Mouse (Mus musculus): ENCODE measurements around the gene Gm28048.

The Gm28048 gene

DNA sequence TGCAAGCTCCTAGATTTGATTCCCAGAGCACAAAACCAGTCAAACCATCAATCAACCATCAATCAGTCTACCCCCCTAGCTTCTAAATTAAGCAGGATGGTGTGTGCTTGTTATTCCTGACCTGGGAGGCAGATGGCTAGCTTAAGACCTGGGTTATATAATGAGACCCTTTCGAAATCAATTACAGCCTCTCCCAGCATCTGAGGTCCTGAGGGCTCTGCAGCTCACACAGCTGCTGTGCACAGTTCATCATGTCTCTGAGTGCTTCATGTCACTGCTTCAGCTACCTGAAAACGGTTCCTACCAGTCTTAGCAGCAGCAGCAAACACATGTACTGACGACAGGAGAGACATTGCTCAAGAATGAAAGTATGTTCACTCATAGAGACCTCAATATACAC, 88.8 kb downstream of the Gm28048 start:
- in situ Hi-C loops (cut with MboI; ENCODE audit: low sequenced_read_pairs), result no loop called here

DNA sequence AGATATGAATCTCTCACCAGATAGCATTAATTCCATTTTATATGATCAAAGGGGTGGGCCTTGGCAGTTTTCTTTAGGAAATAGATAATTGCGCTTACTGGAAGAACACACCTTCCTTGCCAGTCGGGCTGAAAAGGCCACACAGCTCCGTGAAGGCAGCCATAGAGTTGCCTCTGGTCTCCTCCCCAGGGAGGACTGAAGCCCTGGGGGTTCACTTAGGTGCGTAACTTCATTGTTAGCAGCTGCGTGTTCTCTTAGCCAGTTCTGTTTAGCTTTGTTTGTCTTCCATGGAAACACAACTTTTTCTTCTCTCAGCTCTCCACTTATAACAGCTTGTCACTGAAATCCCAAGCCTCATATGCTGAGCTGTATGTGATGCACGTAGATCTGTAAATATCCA, 89.4 kb downstream of the Gm28048 start:
- in situ Hi-C loops (cut with MboI; ENCODE audit: low sequenced_read_pairs), result no loop called here

GRCm38 (mm10) chr11:22891876-22892275, 90.0 kb downstream of the Gm28048 start:
- in situ Hi-C loops (cut with MboI; ENCODE audit: low sequenced_read_pairs), result no loop called here

DNA sequence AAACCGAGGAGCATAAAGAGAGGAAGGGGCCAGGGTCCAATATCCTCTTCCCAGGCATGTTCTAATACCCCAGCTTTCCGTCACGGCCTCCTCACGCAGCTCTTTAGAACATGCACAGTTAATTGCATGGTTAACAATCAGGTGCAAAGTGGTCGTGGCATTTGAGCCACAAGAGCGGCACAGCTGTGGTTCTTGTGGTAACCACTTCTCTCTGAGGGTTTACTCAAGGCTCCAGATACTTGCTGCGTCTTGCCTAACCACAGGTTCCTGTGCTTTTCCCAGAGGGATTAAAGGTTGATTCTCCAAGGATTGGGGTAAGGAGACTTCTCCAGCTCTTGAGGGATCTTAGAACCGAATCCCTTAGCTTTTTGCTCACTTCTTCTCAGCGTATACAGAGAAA, 90.6 kb downstream of the Gm28048 start:
- in situ Hi-C loops (cut with MboI; ENCODE audit: low sequenced_read_pairs), result no loop called here

DNA sequence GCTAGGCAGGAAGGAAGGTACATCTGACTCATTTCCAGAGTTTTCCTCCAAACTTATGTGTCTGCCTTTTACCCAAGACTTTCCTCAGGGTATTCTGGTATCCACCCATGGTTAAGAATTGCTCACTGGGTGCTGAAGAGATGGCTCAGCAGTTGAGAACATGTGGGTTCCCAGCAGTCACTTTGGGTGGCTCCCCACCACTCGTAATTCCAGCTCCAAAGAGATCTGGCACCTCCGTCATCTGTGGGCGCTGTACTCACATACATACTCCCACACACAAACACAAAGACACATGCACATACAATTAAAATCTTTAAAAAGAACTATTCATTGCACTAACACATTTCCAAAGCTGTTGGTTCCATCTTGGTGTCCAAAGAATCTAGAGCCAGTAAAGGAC, 92.7 kb downstream of the Gm28048 start:
- in situ Hi-C loops (cut with MboI; ENCODE audit: low sequenced_read_pairs), result no loop called here

DNA sequence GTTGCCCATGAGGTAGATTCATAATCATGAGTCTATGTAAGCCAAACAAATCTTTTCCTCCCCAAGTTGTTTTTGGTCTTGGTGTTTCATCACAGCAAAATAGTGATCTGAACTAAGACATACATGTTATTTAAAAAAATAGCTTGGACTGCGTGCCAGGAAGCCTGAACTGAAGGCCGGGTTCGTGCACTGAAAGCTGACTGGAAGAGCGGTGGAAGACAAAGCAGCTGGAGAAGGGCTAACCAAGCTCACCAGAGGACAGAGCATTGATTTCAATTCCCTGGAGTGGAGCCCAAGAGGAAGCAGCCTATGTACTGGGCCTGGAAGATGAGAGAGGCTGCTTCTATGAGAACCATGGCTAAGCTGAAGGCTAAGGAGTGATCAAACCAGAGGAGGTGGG, 94.9 kb downstream of the Gm28048 start:
- in situ Hi-C loops (cut with MboI; ENCODE audit: low sequenced_read_pairs), result no loop called here

DNA sequence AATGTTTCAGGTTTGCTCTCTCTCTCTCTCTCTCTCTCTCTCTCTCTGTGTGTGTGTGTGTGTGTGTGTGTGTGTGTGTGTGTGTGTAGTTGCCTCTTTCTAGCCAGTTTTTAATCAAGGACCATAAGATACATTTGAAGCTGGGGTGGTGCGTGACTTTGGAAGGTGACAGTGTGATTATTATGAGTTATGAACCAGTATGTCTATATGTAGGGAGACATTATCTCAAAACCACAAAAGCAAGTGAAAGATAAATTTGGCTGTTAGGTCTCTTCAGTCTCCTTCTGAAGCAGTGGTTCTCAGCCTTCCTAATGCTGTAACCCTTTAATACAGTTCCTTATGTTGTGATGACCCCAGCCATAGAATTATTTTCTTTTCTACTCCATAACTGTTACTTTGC, 96.5 kb downstream of the Gm28048 start:
- in situ Hi-C loops (cut with MboI; ENCODE audit: low sequenced_read_pairs), result no loop called here

DNA sequence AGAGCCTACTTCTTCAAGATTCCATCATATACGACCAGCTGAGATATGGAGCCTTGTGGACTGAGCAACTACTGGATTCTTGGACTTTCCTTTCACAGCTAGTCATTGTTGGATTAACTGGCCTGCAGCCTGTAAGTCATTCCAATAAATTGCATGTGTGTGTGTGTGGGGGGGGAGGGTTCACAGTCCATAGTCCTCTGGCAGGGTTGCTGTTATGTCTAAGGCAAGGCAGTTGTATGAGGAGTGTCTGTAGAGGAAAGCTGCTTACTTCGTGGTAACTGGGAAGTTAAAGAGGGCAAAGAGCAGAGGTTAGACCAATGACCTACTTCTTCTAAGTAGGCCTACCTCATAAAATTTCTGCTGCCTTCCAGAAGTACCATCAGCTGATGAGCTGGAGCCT, 98.2 kb downstream of the Gm28048 start:
- in situ Hi-C loops (cut with MboI; ENCODE audit: low sequenced_read_pairs), result no loop called here

DNA sequence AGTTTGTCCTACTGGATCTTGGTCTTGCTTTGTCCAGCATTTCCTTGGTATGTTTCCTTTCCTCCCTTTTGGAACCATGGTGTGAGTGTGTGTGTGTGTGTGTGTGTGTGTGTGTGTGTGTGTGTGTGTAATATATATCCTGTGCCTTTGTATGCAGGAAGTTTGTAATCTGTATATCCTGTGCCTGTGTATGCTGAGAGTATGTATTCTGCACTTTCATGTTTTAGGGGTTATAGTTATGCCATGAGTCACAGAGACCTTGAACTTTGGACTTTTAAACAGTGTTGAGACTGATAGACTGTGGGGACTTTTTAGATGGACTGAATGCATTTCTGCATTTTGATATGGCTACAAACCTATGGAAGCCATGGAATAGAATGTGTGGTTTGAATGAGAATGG, 99.0 kb downstream of the Gm28048 start:
- in situ Hi-C loops (cut with MboI; ENCODE audit: low sequenced_read_pairs), result no loop called here

DNA sequence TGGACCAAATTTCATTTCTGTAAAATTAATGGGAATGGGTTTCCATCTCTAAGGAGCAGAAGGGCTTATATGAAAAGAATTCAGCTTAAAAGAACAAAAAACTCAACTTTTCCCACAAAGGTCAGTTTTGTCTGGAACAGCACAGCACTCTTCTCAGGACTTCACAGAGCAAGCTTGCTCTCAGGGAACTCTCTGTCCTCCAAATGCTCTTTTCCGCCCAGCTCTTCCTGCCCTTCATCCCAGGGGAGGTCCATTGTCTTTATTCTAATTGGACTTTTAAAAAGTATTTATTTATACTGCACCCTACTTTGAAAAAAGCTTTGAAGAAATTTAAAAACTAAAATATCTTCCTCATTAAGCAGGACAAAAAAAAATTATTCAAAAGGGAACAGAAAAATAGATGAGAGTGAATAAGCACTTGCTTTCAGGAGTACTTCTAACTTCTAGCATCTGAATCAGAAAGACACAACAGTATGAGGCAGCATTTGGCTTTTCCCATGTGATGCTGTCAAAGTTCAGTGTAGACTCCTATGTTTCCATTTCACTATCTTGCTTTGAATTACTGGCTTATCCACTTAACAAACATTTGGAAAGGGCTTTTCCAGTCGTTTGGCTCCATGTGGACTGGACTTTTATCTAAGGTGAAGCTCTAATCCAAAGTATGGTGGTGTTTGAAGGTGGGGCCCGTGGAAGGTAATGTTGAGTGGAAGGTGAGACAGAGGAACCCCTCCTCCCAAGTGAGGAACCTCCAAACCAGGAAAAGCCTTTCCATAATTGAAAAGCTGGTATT, 101.3 kb downstream of the Gm28048 start:
- in situ Hi-C loops (cut with MboI; ENCODE audit: low sequenced_read_pairs), result no loop called here

- in situ Hi-C loops (cut with MboI; ENCODE audit: low sequenced_read_pairs), result no loop called here
Measured at GRCm38 (mm10) chr11:22879645-22880044, 102.2 kb downstream of the Gm28048 start.

DNA sequence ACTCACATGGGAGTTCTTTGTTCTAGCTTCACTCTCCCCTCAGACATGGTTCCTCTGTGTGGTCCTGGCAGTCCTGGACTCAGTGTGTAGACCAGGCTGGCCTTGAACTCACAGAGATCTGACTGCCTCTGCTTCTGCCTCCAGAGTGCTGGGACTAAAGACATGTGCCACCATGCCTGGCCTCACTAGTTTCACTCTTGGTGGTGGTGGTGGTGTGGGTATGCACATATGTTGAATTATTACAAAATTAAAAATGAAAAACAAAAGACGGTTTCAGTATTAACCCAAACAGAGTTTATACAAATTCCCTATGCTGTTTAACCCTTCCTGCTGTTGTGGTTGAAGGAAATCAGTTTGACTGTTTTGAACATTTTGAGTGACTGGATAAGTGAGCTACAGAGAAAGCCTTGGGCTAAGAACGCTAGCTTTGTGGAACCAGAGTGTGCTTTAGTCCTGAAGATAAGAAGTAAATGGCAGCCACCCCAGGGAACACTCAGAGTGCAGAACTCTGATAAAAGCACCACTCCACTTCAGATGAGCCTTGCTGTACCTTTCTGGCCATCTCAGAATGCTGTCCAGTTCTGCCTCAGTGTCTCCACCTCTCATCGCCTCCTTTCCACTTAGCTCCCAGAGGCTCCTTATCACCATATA, 105.1 kb downstream of the Gm28048 start:
- in situ Hi-C loops (cut with MboI; ENCODE audit: low sequenced_read_pairs), result no loop called here

GRCm38 (mm10) chr11:22875279-22875678, 106.6 kb downstream of the Gm28048 start:
- in situ Hi-C loops (cut with MboI; ENCODE audit: low sequenced_read_pairs), result no loop called here

DNA sequence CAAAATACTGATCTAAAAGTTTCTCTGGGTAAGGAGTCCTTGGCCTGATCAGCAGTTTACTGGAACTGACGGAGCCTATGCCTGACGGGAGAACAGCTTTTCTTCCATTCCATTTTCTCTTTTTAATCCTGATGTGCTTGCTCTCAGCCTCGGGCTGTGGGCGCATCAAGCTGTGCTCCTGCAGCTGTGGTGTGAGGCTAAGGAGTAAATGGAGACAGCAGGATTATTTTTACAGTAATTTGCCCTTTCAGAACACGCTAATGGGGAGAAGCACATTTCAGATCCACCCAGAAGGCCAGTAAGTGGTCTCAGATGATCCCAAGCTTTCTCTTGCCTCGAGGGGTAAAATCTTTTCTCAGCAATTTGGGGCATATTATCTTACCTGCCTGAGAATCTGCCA, 107.1 kb downstream of the Gm28048 start:
- in situ Hi-C loops (cut with MboI; ENCODE audit: low sequenced_read_pairs), result no loop called here

- in situ Hi-C loops (cut with MboI; ENCODE audit: low sequenced_read_pairs), result no loop called here
Measured at GRCm38 (mm10) chr11:22873383-22873782, 108.5 kb downstream of the Gm28048 start.

DNA sequence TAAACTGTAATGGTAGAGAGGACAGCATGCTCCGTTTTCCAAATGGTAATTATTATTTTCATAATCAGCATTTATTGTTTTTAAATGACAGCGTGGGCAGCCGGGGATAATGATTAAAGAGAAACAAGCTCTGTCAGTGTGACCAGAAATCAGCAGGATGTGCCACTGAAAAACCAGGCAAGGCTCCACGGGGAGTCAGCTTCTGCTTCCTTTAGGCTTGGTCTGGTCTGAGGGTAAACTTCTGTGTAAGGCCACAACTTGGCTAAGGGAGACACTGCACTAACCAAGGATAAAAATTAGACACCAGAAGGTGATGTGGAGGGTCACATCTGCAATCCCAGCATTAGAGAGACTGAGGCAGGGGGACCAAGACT, 109.6 kb downstream of the Gm28048 start:
- in situ Hi-C loops (cut with MboI; ENCODE audit: low sequenced_read_pairs), result no loop called here

DNA sequence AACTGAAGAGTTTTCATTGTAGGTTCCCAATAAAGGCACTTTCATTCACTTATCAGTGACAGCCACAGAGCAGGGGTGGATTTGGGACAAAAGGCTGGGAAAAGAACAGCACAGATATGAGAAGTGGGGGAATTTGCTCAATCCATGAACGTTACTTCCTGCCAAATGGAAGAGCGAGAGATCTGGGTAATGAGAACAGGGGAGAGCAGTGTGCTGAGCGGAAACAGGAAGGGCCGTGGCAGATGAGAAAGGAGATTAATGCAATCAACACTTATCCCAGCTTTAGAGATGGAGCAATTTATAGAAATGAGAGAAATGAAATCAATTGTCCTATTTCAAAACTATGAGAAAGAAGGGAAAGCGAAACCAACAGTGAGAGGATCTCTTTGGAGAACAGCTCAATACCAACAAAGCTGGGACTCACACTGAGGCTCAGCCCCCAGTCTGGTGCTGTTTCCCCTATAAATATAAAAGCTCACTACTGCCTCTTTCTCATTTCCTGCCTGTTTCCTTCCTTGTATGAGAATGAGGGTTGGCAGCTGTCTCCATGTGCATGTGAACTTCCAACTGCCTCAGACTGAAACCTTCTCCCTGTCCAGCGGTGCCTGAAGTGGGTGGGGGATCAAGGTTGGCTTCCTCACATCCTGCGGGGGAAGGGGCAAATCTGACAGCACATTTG, 110.1 kb downstream of the Gm28048 start:
- in situ Hi-C loops (cut with MboI; ENCODE audit: low sequenced_read_pairs), result no loop called here

GRCm38 (mm10) chr11:22868582-22868981, 113.3 kb downstream of the Gm28048 start:
- in situ Hi-C loops (cut with MboI; ENCODE audit: low sequenced_read_pairs), result no loop called here

DNA sequence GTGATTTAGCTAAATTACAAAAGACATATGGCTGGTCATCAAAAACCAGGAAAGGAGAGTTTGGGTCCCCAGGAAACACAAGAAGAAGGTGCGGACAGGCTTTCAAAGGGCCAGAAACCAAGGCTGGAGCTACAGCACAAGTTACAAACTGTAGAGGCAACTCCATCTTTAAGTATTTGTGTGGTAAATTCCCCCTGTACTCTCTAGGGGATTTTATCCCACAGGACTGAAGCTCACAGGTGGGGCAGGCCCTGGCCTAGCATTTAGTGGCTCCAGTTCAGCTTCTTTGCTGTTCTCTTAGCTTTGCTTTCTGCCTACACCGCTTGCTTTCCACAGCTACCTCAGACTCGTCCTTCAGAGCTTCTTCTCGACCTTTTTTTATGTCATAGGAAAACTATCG, 114.2 kb downstream of the Gm28048 start:
- in situ Hi-C loops (cut with MboI; ENCODE audit: low sequenced_read_pairs), result no loop called here

- in situ Hi-C loops (cut with MboI; ENCODE audit: low sequenced_read_pairs), result no loop called here
Measured at GRCm38 (mm10) chr11:22865635-22866246, 116.1 kb downstream of the Gm28048 start.

DNA sequence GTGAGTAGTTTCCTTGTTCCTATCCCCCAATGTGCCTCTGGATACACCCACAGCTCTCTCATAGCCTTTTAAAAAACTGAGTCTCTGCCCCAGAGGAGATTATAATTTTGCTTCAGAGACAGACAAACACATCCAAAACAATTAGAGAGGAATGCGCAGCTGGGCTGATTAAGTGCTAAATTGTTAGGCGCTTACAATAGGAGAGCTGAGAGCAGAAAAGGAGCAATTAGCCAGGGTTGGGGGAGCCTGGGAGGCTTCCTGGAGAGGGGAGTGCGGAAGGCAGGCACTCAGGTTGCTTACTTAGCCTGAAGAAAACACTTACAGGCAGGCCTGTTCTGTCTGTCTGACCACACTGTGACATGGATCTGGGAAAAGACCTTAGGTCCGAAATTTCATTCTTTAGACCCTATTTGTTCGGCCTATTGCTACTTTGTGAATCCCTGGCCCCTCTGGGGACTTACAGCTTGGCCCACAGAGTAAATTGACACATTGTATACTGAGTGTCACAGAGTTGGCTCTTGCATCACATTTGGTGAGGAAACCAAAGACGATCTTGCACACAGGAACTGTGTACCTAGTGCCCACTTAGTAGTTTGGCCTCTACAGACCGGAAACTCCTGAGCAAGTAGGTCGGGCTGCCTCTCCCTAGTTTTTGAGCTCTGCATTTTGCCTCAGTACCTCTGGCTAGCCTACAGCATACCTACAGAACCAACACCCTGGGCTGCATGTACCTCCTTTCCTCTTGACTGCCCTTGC, 117.4 kb downstream of the Gm28048 start:
- in situ Hi-C loops (cut with MboI; ENCODE audit: low sequenced_read_pairs), result loop anchor here (5.0 kb wide), 1 partner anchor 88 kb away; no protein-coding TSS in a partner anchor

Measured in CH12F3 (cell line).